In genomic region chr19:21652285-21653171, GRCm38 (mm10) we compare ENCODE assay signal across 8 mouse cellular contexts. TPM values are rescaled to one million over a fixed set of nuclear protein-coding genes. Genes with fewer than 3 reads are reported as not detected.
DNase-seq lines count a peak whose midpoint lies in the region; ATAC-seq and TF ChIP-seq lines count a peak whose summit lies in the region.

1110059E24Rik (minus strand) TSS chr19:21652976.

- TF ChIP-seq CTCF in lung, postnatal 0 days (IDR thresholded peaks at IDR 0.05), result no peak

- TF ChIP-seq EP300 in lung, postnatal 0 days (IDR thresholded peaks at IDR 0.05), result peak; percentile 33; the same call in 1 of the 2 replicates

- peak within 1 kb of the TSS; percentile 93 for H3K4me3 ChIP-seq in hindbrain, embryonic 10.5 days
- H3K4me3 ChIP-seq in lung, postnatal 0 days (ENCODE audit: low read depth, low read length), result peak within 1 kb of the TSS; percentile 95

- H3K27me3 ChIP-seq in hindbrain, embryonic 10.5 days (ENCODE audit: insufficient read depth, poor library complexity, severe bottlenecking), result no peaks in the 10 kb centered on the region
- H3K27me3 ChIP-seq in lung, postnatal 0 days (replicated peaks; ENCODE audit: insufficient read depth, low read length), result no peaks in the 10 kb centered on the region

- peak within 1 kb of the TSS; percentile 99 for H3K27ac ChIP-seq in hindbrain, embryonic 10.5 days
- H3K27ac ChIP-seq in lung, postnatal 0 days (ENCODE audit: low read length), result peak within 1 kb of the TSS; percentile 98

- peak within 1 kb of the TSS; percentile 94 for H3K9ac ChIP-seq in lung, postnatal 0 days (replicated peaks; ENCODE audit: low read depth)

- no peaks in the 10 kb centered on the region for H3K9me3 ChIP-seq in hindbrain, embryonic 10.5 days
- no peaks in the 10 kb centered on the region for H3K9me3 ChIP-seq in lung, postnatal 0 days (ENCODE audit: low read length)

- 5% methylated on average over 52 of the region's 52 CpGs for WGBS in hindbrain, embryonic 10.5 days
- 6% methylated on average over 52 of the region's 52 CpGs for WGBS in lung, postnatal 0 days

- H3K36me3 ChIP-seq in hindbrain, embryonic 10.5 days, result 0 out of 2 replicates have a peak, but pooled peaks cover 6% of the 10 kb centered on the region
- H3K36me3 ChIP-seq in lung, postnatal 0 days (ENCODE audit: insufficient read depth, low read length), result no peaks in the 10 kb centered on the region

- H3K4me1 ChIP-seq in hindbrain, embryonic 10.5 days (replicated peaks), result peaks cover 21% of the 10 kb centered on the region
- H3K4me1 ChIP-seq in lung, postnatal 0 days (ENCODE audit: insufficient read depth, low read depth, low read length), result peaks cover 13% of the 10 kb centered on the region; the same call in 1 of the 2 replicates

- ATAC-seq in frontal cortex, adult (ENCODE audit: low TSS enrichment), result peak; percentile 94
- peak; percentile 99 for ATAC-seq in lung, postnatal 0 days

- DNase-seq in MN1 (ENCODE audit: low spot score), result peak; percentile 95
- DNase-seq in cerebellum, adult 9-10 months, result peak; percentile 98
- peak; percentile 97 for DNase-seq in hindbrain, embryonic 10.5 days (ENCODE audit: low spot score)
- peak; percentile 97 for DNase-seq in layer of hippocampus, adult 9-11 months
- DNase-seq in lung, postnatal 0 days (ENCODE audit: low spot score), result peak; percentile 99
- DNase-seq in ovary, postnatal 14 days (ENCODE audit: low spot score), result peak; percentile 91
- peak; percentile 94 for DNase-seq in thymus, postnatal 14 days

- H3K4me2 ChIP-seq in lung, postnatal 0 days (replicated peaks; ENCODE audit: low read depth, low read length), result peak within 1 kb of the TSS; percentile 76

RNA-seq across cellular contexts. Expression of gene 1110059E24Rik, which starts in this region (rescaled TPM):
- polyA plus RNA-seq in hindbrain, embryonic 10.5 days (2016; fragmentation: Nextera tagmentation; extraction: Ambion mirVana), result 69.3 and 70.2 TPM in 2 replicates
- 44.3 and 47.4 TPM in 2 replicates for polyA plus RNA-seq in lung, postnatal 0 days (2015; fragmentation: Nextera tagmentation; extraction: Ambion mirVana)

Comparison
In these comparisons a context has a peak if more than half of its experiments do, and no peak if none do; other contexts are left out.
1. Peak in every context shown above with its lines: DNase-seq, ATAC-seq, H3K4me3 ChIP-seq and H3K27ac ChIP-seq.